Mouse (Mus musculus) hindbrain, embryonic 14.5 days (tissue): ENCODE data around the gene Mettl7a1. TPM values are rescaled to one million over a fixed set of nuclear protein-coding genes. Genes with fewer than 3 reads are reported as not detected.
A peak's percentile ranks its signal among the peaks of the same experiment; 100 is the strongest.
"Not testable (repeated sequence)": the region's sequence is repeated elsewhere in the genome, so short reads cannot be mapped to it uniquely, and the experiment has no call there.

Experiments used
- ATAC-seq: fragments of 200-750 bp; cut with Nextera tagmentation; 2 replicates; pipeline ENCODE4 v1.8.0; 2017; ENCODE audit warnings: moderate number of reproducible peaks, mild to moderate bottlenecking, moderate TSS enrichment, moderate library complexity; ENCODE audit not compliant: low FRiP score
- DNase-seq: peaks from one replicate; pipeline ENCODE4 v3.0.0-alpha.2; 2015; ENCODE audit warnings: low spot score
- H3K27ac ChIP-seq: fragments of 300-500 bp; sonication (generic); 2 replicates; pipeline ENCODE4 v1.5.1; 2014; ENCODE audit warnings: mild to moderate bottlenecking, moderate library complexity
- H3K27me3 ChIP-seq: fragments of 300-500 bp; sonication (generic); 2 replicates; pipeline ENCODE4 v1.6.1; 2014; ENCODE audit warnings: mild to moderate bottlenecking, low read length, mixed read lengths; ENCODE audit not compliant: control insufficient read depth, insufficient read depth
- H3K36me3 ChIP-seq: fragments of 300-500 bp; sonication (generic); replicated peaks from 2 replicates; pipeline ENCODE4 v1.6.1; 2014; ENCODE audit not compliant: control insufficient read depth, insufficient read depth
- H3K4me1 ChIP-seq: fragments of 300-500 bp; sonication (generic); replicated peaks from 2 replicates; pipeline ENCODE4 v1.6.1; 2014; ENCODE audit warnings: antibody characterized with exemption, low read length, mixed read lengths; ENCODE audit not compliant: control insufficient read depth, insufficient read depth
- H3K4me2 ChIP-seq: fragments of 300-500 bp; sonication (generic); replicated peaks from 2 replicates; pipeline ENCODE4 v1.6.1; 2014; ENCODE audit warnings: mild to moderate bottlenecking, moderate library complexity
- H3K4me3 ChIP-seq: fragments of 300-500 bp; sonication (generic); replicated peaks from 2 replicates; pipeline ENCODE4 v1.5.1; 2014; ENCODE audit warnings: mild to moderate bottlenecking, low read length
- H3K9ac ChIP-seq: fragments of 300-500 bp; sonication (generic); 2 replicates; pipeline ENCODE4 v1.6.1; 2014
- H3K9me3 ChIP-seq: fragments of 300-500 bp; sonication (generic); 2 replicates; pipeline ENCODE4 v1.6.1; 2016; ENCODE audit warnings: low read length; ENCODE audit not compliant: control insufficient read depth
- WGBS: fragments of 180-500 bp; shearing (Covaris S2); extraction: QIAGEN DNeasy Blood & Tissue Kit; methylation state at CpG from one replicate; pipeline ENCODE4 v1.1.7; 2014; 5-methylcytosine and 5-hydroxymethylcytosine counted together
- polyA plus RNA-seq: library from polyadenylated mRNA; unstranded; fragments of >200 nt; fragmentation: Nextera tagmentation; extraction: Ambion mirVana; gene quantifications from 2 replicates; pipeline ENCODE4 v1.2.1, GENCODE M21; 2014

Gene Mettl7a1
- polyA plus RNA-seq, result 2.1 and 3.1 TPM in 2 replicates

GRCm38 (mm10) chr15:100304019-100304991, at the start of gene Mettl7a1:
TSS of gene Mettl7a1 (plus strand) at chr15:100304140.
- 1% methylated on average over 25 of the region's 30 CpGs for WGBS
- Histone ChIP-seq H3K4me3 (peak within 1 kb of the TSS; percentile 48), H3K9me3 (no peaks in the 10 kb centered on the region), H3K4me2 (peak within 1 kb of the TSS; percentile 82), H3K27ac (peak within 1 kb of the TSS; percentile 87), H3K9ac (peak within 1 kb of the TSS; percentile 83), H3K27me3 (no peaks in the 10 kb centered on the region), H3K36me3 (no peaks in the 10 kb centered on the region), H3K4me1 (peaks cover 5% of the 10 kb centered on the region; the same call in 1 of the 2 replicates)
- DNase-seq, result peak; percentile 81
- ATAC-seq, result peak; percentile 90

- H3K36me3 ChIP-seq, result peaks cover 82% of the 10 kb centered on the region
- no peak overlapping the region for H3K9ac ChIP-seq
- no peak overlapping the region for H3K4me2 ChIP-seq
- no peak for DNase-seq
- no peaks in the 10 kb centered on the region for H3K27me3 ChIP-seq
- H3K9me3 ChIP-seq, result no peaks in the 10 kb centered on the region
- no peaks in the 10 kb centered on the region for H3K4me1 ChIP-seq
- no peak overlapping the region for H3K4me3 ChIP-seq
- no peak overlapping the region for H3K27ac ChIP-seq
- WGBS, result 94% methylated on average over 6 of the region's 6 CpGs
- no peak for ATAC-seq
These were observed 47.6 kb upstream of the Mettl7a1 start for GRCm38 (mm10) chr15:100256386-100256785.

- peaks cover 76% of the 10 kb centered on the region for H3K36me3 ChIP-seq
- no peak overlapping the region for H3K9ac ChIP-seq
- no peaks in the 10 kb centered on the region for H3K4me1 ChIP-seq
- no peak for DNase-seq
- 90% methylated on average over 5 of the region's 5 CpGs for WGBS
- ATAC-seq, result no peak
- H3K4me3 ChIP-seq, result no peak overlapping the region
- no peaks in the 10 kb centered on the region for H3K9me3 ChIP-seq
- no peak overlapping the region for H3K27ac ChIP-seq
- H3K27me3 ChIP-seq, result no peaks in the 10 kb centered on the region
- no peak overlapping the region for H3K4me2 ChIP-seq
These were observed 46.6 kb upstream of the Mettl7a1 start for GRCm38 (mm10) chr15:100257305-100257704.

- Histone ChIP-seq H3K27me3 (no peaks in the 10 kb centered on the region), H3K36me3 (peaks cover 64% of the 10 kb centered on the region), H3K9me3 (no peaks in the 10 kb centered on the region), H3K4me1 (no peaks in the 10 kb centered on the region), H3K9ac (no peak overlapping the region), H3K27ac (no peak overlapping the region), H3K4me2 (no peak overlapping the region), H3K4me3 (no peak overlapping the region)
- 97% methylated on average over 7 of the region's 7 CpGs for WGBS
- DNase-seq (no peak), ATAC-seq (no peak)
These were observed 45.1 kb upstream of the Mettl7a1 start for GRCm38 (mm10) chr15:100258646-100259425.

- not testable (repeated sequence) for H3K4me3 ChIP-seq, H3K4me2 ChIP-seq, H3K27me3 ChIP-seq, ATAC-seq, DNase-seq, H3K9ac ChIP-seq, H3K27ac ChIP-seq, H3K9me3 ChIP-seq, H3K4me1 ChIP-seq
- 93% methylated on average over 3 of the region's 7 CpGs for WGBS
- H3K36me3 ChIP-seq, result peaks cover 48% of the 10 kb centered on the region
These were observed 43.6 kb upstream of the Mettl7a1 start for GRCm38 (mm10) chr15:100260351-100260750.

GRCm38 (mm10) chr15:100263246-100263905, 40.6 kb upstream of the Mettl7a1 start:
- Histone ChIP-seq H3K4me3 (no peak overlapping the region), H3K9me3 (no peaks in the 10 kb centered on the region), H3K27ac (no peak overlapping the region), H3K9ac (peak overlapping the region; percentile 34; the same call in 1 of the 2 replicates), H3K27me3 (no peaks in the 10 kb centered on the region), H3K36me3 (peaks cover 20% of the 10 kb centered on the region), H3K4me2 (no peak overlapping the region), H3K4me1 (no peaks in the 10 kb centered on the region)
- WGBS, result 15% methylated on average over 4 of the region's 4 CpGs
- DNase-seq (peak; percentile 63), ATAC-seq (no peak)

- Histone ChIP-seq H3K4me1 (no peaks in the 10 kb centered on the region), H3K9ac (no peak overlapping the region), H3K36me3 (peaks cover 8% of the 10 kb centered on the region; the same call in 1 of the 2 replicates), H3K27me3 (no peaks in the 10 kb centered on the region), H3K27ac (no peak overlapping the region), H3K4me3 (no peak overlapping the region), H3K4me2 (no peak overlapping the region), H3K9me3 (no peaks in the 10 kb centered on the region)
- WGBS, result 85% methylated on average over 4 of the region's 5 CpGs
- DNase-seq (no peak), ATAC-seq (no peak)
These were observed 38.2 kb upstream of the Mettl7a1 start for GRCm38 (mm10) chr15:100265586-100266325.

GRCm38 (mm10) chr15:100268916-100269315, 35.0 kb upstream of the Mettl7a1 start:
- Histone ChIP-seq H3K27me3 (no peaks in the 10 kb centered on the region), H3K9me3 (no peaks in the 10 kb centered on the region), H3K9ac (no peak overlapping the region), H3K4me3 (no peak overlapping the region), H3K4me2 (no peak overlapping the region), H3K4me1 (no peaks in the 10 kb centered on the region), H3K36me3 (no peaks in the 10 kb centered on the region), H3K27ac (no peak overlapping the region)
- DNase-seq (no peak), ATAC-seq (no peak)
- 84% methylated on average over 2 of the region's 2 CpGs for WGBS
